26 mouse cellular contexts compared by ENCODE assay signal in genomic region chr5:92917755-92918154, GRCm38 (mm10).
DNase-seq lines count a peak whose midpoint lies in the region; ATAC-seq lines count a peak whose summit lies in the region.
"Had no signal": no experiment of that assay in that cellular context is flagged by ENCODE, and none has a peak within 500 bp of the region (broad histone marks: within the 10 kb centered on the region; RNA-seq: fewer than 3 reads in every experiment).

No protein-coding gene starts in this region.

- H3K9ac ChIP-seq in forebrain, embryonic 12.5 days, result no peak overlapping the region
- H3K9ac ChIP-seq in heart, embryonic 16.5 days (ENCODE audit: low read length), result peak overlapping the region; percentile 16; the same call in 1 of the 2 replicates
- H3K9ac ChIP-seq in midbrain, embryonic 11.5 days (ENCODE audit: low read length), result no peak overlapping the region
- no peak overlapping the region for H3K9ac ChIP-seq in midbrain, embryonic 13.5 days (replicated peaks)
- H3K9ac ChIP-seq: embryonic facial prominence, embryonic 12.5 days; forebrain, embryonic 13.5 days; hindbrain, embryonic 15.5 days; kidney, embryonic 15.5 days; liver, embryonic 14.5 days; lung, embryonic 15.5 days; neural tube, embryonic 12.5 days; stomach, embryonic 15.5 days had no signal

- peaks cover 56% of the 10 kb centered on the region for H3K4me1 ChIP-seq in forebrain, embryonic 10.5 days
- peaks cover 36% of the 10 kb centered on the region for H3K4me1 ChIP-seq in forebrain, embryonic 12.5 days
- H3K4me1 ChIP-seq in heart, embryonic 16.5 days (ENCODE audit: control insufficient read depth, insufficient read depth, low read length), result peaks cover 48% of the 10 kb centered on the region
- H3K4me1 ChIP-seq in midbrain, embryonic 11.5 days (ENCODE audit: control insufficient read depth, insufficient read depth, low read length), result peaks cover 20% of the 10 kb centered on the region
- H3K4me1 ChIP-seq in midbrain, embryonic 13.5 days (replicated peaks), result peaks cover 38% of the 10 kb centered on the region

- H3K36me3 ChIP-seq in forebrain, embryonic 10.5 days (replicated peaks), result peaks cover 45% of the 10 kb centered on the region
- H3K36me3 ChIP-seq in forebrain, embryonic 12.5 days (replicated peaks), result peaks cover 18% of the 10 kb centered on the region
- H3K36me3 ChIP-seq in heart, embryonic 16.5 days (ENCODE audit: control insufficient read depth, insufficient read depth), result 0 out of 2 replicates have a peak, but pooled peaks cover 6% of the 10 kb centered on the region
- H3K36me3 ChIP-seq in midbrain, embryonic 11.5 days (ENCODE audit: control insufficient read depth, insufficient read depth, low read length), result no peaks in the 10 kb centered on the region
- H3K36me3 ChIP-seq in midbrain, embryonic 13.5 days, result peaks cover 3% of the 10 kb centered on the region
- H3K36me3 ChIP-seq: embryonic facial prominence, embryonic 12.5 days; hindbrain, embryonic 15.5 days; lung, embryonic 15.5 days had no signal

- H3K4me2 ChIP-seq in forebrain, embryonic 12.5 days, result no peak overlapping the region
- no peak overlapping the region for H3K4me2 ChIP-seq in heart, embryonic 16.5 days (ENCODE audit: low read depth, low read length)
- no peak overlapping the region for H3K4me2 ChIP-seq in midbrain, embryonic 11.5 days
- H3K4me2 ChIP-seq in midbrain, embryonic 13.5 days (replicated peaks), result no peak overlapping the region
- H3K4me2 ChIP-seq: embryonic facial prominence, embryonic 12.5 days; hindbrain, embryonic 15.5 days; kidney, embryonic 15.5 days; lung, embryonic 15.5 days; neural tube, embryonic 12.5 days; stomach, embryonic 15.5 days had no signal

- no peak overlapping the region for H3K4me3 ChIP-seq in forebrain, embryonic 10.5 days
- H3K4me3 ChIP-seq in forebrain, embryonic 12.5 days (replicated peaks), result no peak overlapping the region
- H3K4me3 ChIP-seq in heart, embryonic 16.5 days (ENCODE audit: low read length), result no peak overlapping the region
- no peak overlapping the region for H3K4me3 ChIP-seq in midbrain, embryonic 11.5 days (ENCODE audit: low read depth, low read length)
- no peak overlapping the region for H3K4me3 ChIP-seq in midbrain, embryonic 13.5 days (replicated peaks)
- H3K4me3 ChIP-seq: embryonic facial prominence, embryonic 12.5 days; forebrain, embryonic 13.5 days; hindbrain, embryonic 15.5 days; kidney, embryonic 15.5 days; lung, embryonic 15.5 days; neural tube, embryonic 12.5 days; stomach, embryonic 15.5 days had no signal

- 81% methylated on average over 6 of the region's 6 CpGs for WGBS in forebrain, embryonic 10.5 days
- 81% methylated on average over 6 of the region's 6 CpGs for WGBS in forebrain, embryonic 12.5 days
- 56% methylated on average over 6 of the region's 6 CpGs for WGBS in heart, embryonic 16.5 days
- 77% methylated on average over 6 of the region's 6 CpGs for WGBS in midbrain, embryonic 11.5 days
- 75% methylated on average over 6 of the region's 6 CpGs for WGBS in midbrain, embryonic 13.5 days

- peak overlapping the region; percentile 72 for H3K27ac ChIP-seq in forebrain, embryonic 10.5 days
- H3K27ac ChIP-seq in forebrain, embryonic 12.5 days, result no peak overlapping the region
- peak overlapping the region; percentile 70; the same call in 1 of the 2 replicates for H3K27ac ChIP-seq in heart, embryonic 16.5 days (ENCODE audit: low read length)
- peak overlapping the region; percentile 30; the same call in 1 of the 2 replicates for H3K27ac ChIP-seq in midbrain, embryonic 11.5 days (ENCODE audit: low read depth, low read length)
- no peak overlapping the region for H3K27ac ChIP-seq in midbrain, embryonic 13.5 days
- H3K27ac ChIP-seq: embryonic facial prominence, embryonic 12.5 days; forebrain, embryonic 13.5 days; hindbrain, embryonic 15.5 days; kidney, embryonic 15.5 days; liver, embryonic 14.5 days; lung, embryonic 15.5 days; macrophage; neural tube, embryonic 12.5 days; stomach, embryonic 15.5 days had no signal

- H3K9me3 ChIP-seq in forebrain, embryonic 10.5 days, result no peaks in the 10 kb centered on the region
- no peaks in the 10 kb centered on the region for H3K9me3 ChIP-seq in forebrain, embryonic 12.5 days
- H3K9me3 ChIP-seq in heart, embryonic 16.5 days (replicated peaks; ENCODE audit: control insufficient read depth, low read length), result no peaks in the 10 kb centered on the region
- no peaks in the 10 kb centered on the region for H3K9me3 ChIP-seq in midbrain, embryonic 11.5 days (ENCODE audit: control insufficient read depth, low read length)
- H3K9me3 ChIP-seq in midbrain, embryonic 13.5 days, result no peaks in the 10 kb centered on the region
- H3K9me3 ChIP-seq: embryonic facial prominence, embryonic 12.5 days; forebrain, embryonic 13.5 days; hindbrain, embryonic 15.5 days; kidney, embryonic 15.5 days; lung, embryonic 15.5 days; neural tube, embryonic 12.5 days; stomach, embryonic 15.5 days had no signal

- no peak for ATAC-seq in forebrain, embryonic 12.5 days (ENCODE audit: low FRiP score)
- ATAC-seq in heart, embryonic 16.5 days (replicated peaks; ENCODE audit: extremely low read depth, insufficient read depth, low FRiP score), result no peak
- peak; percentile 28; the same call in 1 of the 2 replicates for ATAC-seq in midbrain, embryonic 11.5 days (ENCODE audit: low FRiP score)
- ATAC-seq in midbrain, embryonic 13.5 days, result no peak
- ATAC-seq: forebrain, embryonic 13.5 days had no signal

- H3K27me3 ChIP-seq in forebrain, embryonic 10.5 days (ENCODE audit: poor library complexity, severe bottlenecking), result no peaks in the 10 kb centered on the region
- no peaks in the 10 kb centered on the region for H3K27me3 ChIP-seq in forebrain, embryonic 12.5 days
- no peaks in the 10 kb centered on the region for H3K27me3 ChIP-seq in heart, embryonic 16.5 days (ENCODE audit: control insufficient read depth, insufficient read depth, low read length)
- no peaks in the 10 kb centered on the region for H3K27me3 ChIP-seq in midbrain, embryonic 11.5 days (ENCODE audit: control insufficient read depth, insufficient read depth, low read length)
- H3K27me3 ChIP-seq in midbrain, embryonic 13.5 days, result no peaks in the 10 kb centered on the region
- H3K27me3 ChIP-seq: embryonic facial prominence, embryonic 12.5 days; forebrain, embryonic 13.5 days; hindbrain, embryonic 15.5 days; kidney, embryonic 15.5 days; lung, embryonic 15.5 days; neural tube, embryonic 12.5 days; stomach, embryonic 15.5 days had no signal

- DNase-seq in forebrain, embryonic 10.5 days (ENCODE audit: extremely low spot score, low spot score), result no peak
- DNase-seq in heart, adult 11 months, result no peak
- peak; percentile 88 for DNase-seq in midbrain, embryonic 11.5 days (ENCODE audit: low spot score, missing footprints)
- DNase-seq in urinary bladder, adult 2 months (ENCODE audit: low spot score), result no peak
- no peak for DNase-seq in left cerebral cortex, postnatal 36 days (ENCODE audit: low spot score in 2 of 2)
- DNase-seq: adrenal gland, postnatal 10 days; cerebellum, adult 18-20 months; gastrocnemius, postnatal 36 days; heart, postnatal 36 days; kidney, adult 11 months; kidney, postnatal 4 days; right cerebral cortex, postnatal 4 days; thymus, adult 18-20 months; thymus, postnatal 4 days had no signal

- intact Hi-C loops in left cerebral cortex, postnatal 36 days (cut with DNase I), result no loop called here

Comparison
In these comparisons a context has a peak if more than half of its experiments do, and no peak if none do; other contexts are left out.
1. H3K27ac ChIP-seq: peak in forebrain, embryonic 10.5 days (single experiment), heart, embryonic 16.5 days (single experiment) and midbrain, embryonic 11.5 days (single experiment); none in forebrain, embryonic 12.5 days (single experiment) and midbrain, embryonic 13.5 days (single experiment).